Mouse (Mus musculus): ENCODE measurements around the gene Kat7. TPM values are rescaled to one million over a fixed set of nuclear protein-coding genes. Genes with fewer than 3 reads are reported as not detected.

Kat7 gene
- total and polyA plus RNA-seq, 2 experiments from 2014 or later, result 29.9 to 54.7 TPM

GRCm38 (mm10) chr11:95333209-95333608 is 23.2 kb upstream of the Kat7 start:
- Histone ChIP-seq H3K4me1 (ENCODE audit: control insufficient read depth, insufficient read depth) (peaks cover 13% of the 10 kb centered on the region), H3K4me3 (ENCODE audit: low read depth, low read length) (no peak overlapping the region), H3K9me3 (replicated peaks; ENCODE audit: control insufficient read depth, low read length) (no peaks in the 10 kb centered on the region), H3K4me2 (ENCODE audit: low read depth, low read length) (no peak overlapping the region), H3K27me3 (ENCODE audit: control insufficient read depth, insufficient read depth, low read length) (no peaks in the 10 kb centered on the region), H3K9ac (replicated peaks; ENCODE audit: low read depth, low read length) (no peak overlapping the region), H3K27ac (ENCODE audit: low read depth) (no peak overlapping the region; the same call in 1 of the 2 replicates), H3K36me3 (replicated peaks; ENCODE audit: control insufficient read depth, insufficient read depth, low read length) (no peaks in the 10 kb centered on the region)
- 48% methylated on average over 4 of the region's 4 CpGs for WGBS
- TF ChIP-seq CTCF (IDR thresholded peaks at IDR 0.05; ENCODE audit: low read depth) (no peak), EP300 (IDR thresholded peaks at IDR 0.05; ENCODE audit: low read depth) (no peak)
- ATAC-seq (ENCODE audit: insufficient read depth, low read depth) (no peak), DNase-seq (ENCODE audit: low spot score) (no peak)

GRCm38 (mm10) chr11:95330662-95331061 is 20.6 kb upstream of the Kat7 start:
- Histone ChIP-seq H3K9ac (replicated peaks; ENCODE audit: low read depth, low read length) (no peak overlapping the region), H3K4me2 (ENCODE audit: low read depth, low read length) (no peak overlapping the region), H3K27ac (ENCODE audit: low read depth) (no peak overlapping the region), H3K4me1 (ENCODE audit: control insufficient read depth, insufficient read depth) (peaks cover 9% of the 10 kb centered on the region; the same call in 1 of the 2 replicates), H3K9me3 (replicated peaks; ENCODE audit: control insufficient read depth, low read length) (no peaks in the 10 kb centered on the region), H3K4me3 (ENCODE audit: low read depth, low read length) (no peak overlapping the region), H3K36me3 (replicated peaks; ENCODE audit: control insufficient read depth, insufficient read depth, low read length) (no peaks in the 10 kb centered on the region), H3K27me3 (ENCODE audit: control insufficient read depth, insufficient read depth, low read length) (no peaks in the 10 kb centered on the region)
- 48% methylated on average over 1 of the region's 1 CpGs for WGBS
- no peak for DNase-seq (ENCODE audit: low spot score)
- TF ChIP-seq CTCF (IDR thresholded peaks at IDR 0.05; ENCODE audit: low read depth) (no peak), EP300 (IDR thresholded peaks at IDR 0.05; ENCODE audit: low read depth) (no peak)
- no peak for ATAC-seq (ENCODE audit: insufficient read depth, low read depth)

GRCm38 (mm10) chr11:95328629-95329028 is 18.6 kb upstream of the Kat7 start:
- H3K4me2 ChIP-seq (ENCODE audit: low read depth, low read length), result no peak overlapping the region
- ATAC-seq (ENCODE audit: insufficient read depth, low read depth), result no peak
- DNase-seq (ENCODE audit: low spot score), result no peak
- H3K27ac ChIP-seq (ENCODE audit: low read depth), result no peak overlapping the region
- 69% methylated on average over 5 of the region's 5 CpGs for WGBS
- no peak for TF ChIP-seq EP300 (IDR thresholded peaks at IDR 0.05; ENCODE audit: low read depth)
- TF ChIP-seq CTCF (IDR thresholded peaks at IDR 0.05; ENCODE audit: low read depth), result no peak
- H3K9ac ChIP-seq (replicated peaks; ENCODE audit: low read depth, low read length), result no peak overlapping the region
- H3K4me1 ChIP-seq (ENCODE audit: control insufficient read depth, insufficient read depth), result 0 out of 2 replicates have a peak, but pooled peaks cover 4% of the 10 kb centered on the region
- no peaks in the 10 kb centered on the region for H3K9me3 ChIP-seq (replicated peaks; ENCODE audit: control insufficient read depth, low read length)
- H3K27me3 ChIP-seq (ENCODE audit: control insufficient read depth, insufficient read depth, low read length), result 0 out of 2 replicates have a peak, but pooled peaks cover 2% of the 10 kb centered on the region
- no peak overlapping the region for H3K4me3 ChIP-seq (ENCODE audit: low read depth, low read length)
- no peaks in the 10 kb centered on the region for H3K36me3 ChIP-seq (replicated peaks; ENCODE audit: control insufficient read depth, insufficient read depth, low read length)

GRCm38 (mm10) chr11:95326243-95326642 is 16.2 kb upstream of the Kat7 start:
- ATAC-seq (ENCODE audit: insufficient read depth, low read depth) (no peak), DNase-seq (ENCODE audit: low spot score) (no peak)
- TF ChIP-seq EP300 (IDR thresholded peaks at IDR 0.05; ENCODE audit: low read depth) (no peak), CTCF (IDR thresholded peaks at IDR 0.05; ENCODE audit: low read depth) (no peak)
- no peak overlapping the region for H3K27ac ChIP-seq (ENCODE audit: low read depth)
- H3K4me1 ChIP-seq (ENCODE audit: control insufficient read depth, insufficient read depth), result 0 out of 2 replicates have a peak, but pooled peaks cover 4% of the 10 kb centered on the region
- WGBS, result 55% methylated on average over 11 of the region's 11 CpGs
- no peak overlapping the region for H3K9ac ChIP-seq (replicated peaks; ENCODE audit: low read depth, low read length)
- no peaks in the 10 kb centered on the region for H3K9me3 ChIP-seq (replicated peaks; ENCODE audit: control insufficient read depth, low read length)
- no peaks in the 10 kb centered on the region for H3K36me3 ChIP-seq (replicated peaks; ENCODE audit: control insufficient read depth, insufficient read depth, low read length)
- H3K27me3 ChIP-seq (ENCODE audit: control insufficient read depth, insufficient read depth, low read length), result 0 out of 2 replicates have a peak, but pooled peaks cover 2% of the 10 kb centered on the region
- H3K4me2 ChIP-seq (ENCODE audit: low read depth, low read length), result no peak overlapping the region
- no peak overlapping the region for H3K4me3 ChIP-seq (ENCODE audit: low read depth, low read length)

GRCm38 (mm10) chr11:95325832-95326231 is 15.8 kb upstream of the Kat7 start:
- Histone ChIP-seq H3K27ac (ENCODE audit: low read depth) (no peak overlapping the region), H3K9ac (replicated peaks; ENCODE audit: low read depth, low read length) (no peak overlapping the region), H3K4me2 (ENCODE audit: low read depth, low read length) (no peak overlapping the region), H3K36me3 (replicated peaks; ENCODE audit: control insufficient read depth, insufficient read depth, low read length) (no peaks in the 10 kb centered on the region), H3K9me3 (replicated peaks; ENCODE audit: control insufficient read depth, low read length) (no peaks in the 10 kb centered on the region), H3K4me1 (ENCODE audit: control insufficient read depth, insufficient read depth) (0 out of 2 replicates have a peak, but pooled peaks cover 4% of the 10 kb centered on the region), H3K27me3 (ENCODE audit: control insufficient read depth, insufficient read depth, low read length) (0 out of 2 replicates have a peak, but pooled peaks cover 2% of the 10 kb centered on the region), H3K4me3 (ENCODE audit: low read depth, low read length) (no peak overlapping the region)
- ATAC-seq (ENCODE audit: insufficient read depth, low read depth), result no peak
- TF ChIP-seq CTCF (IDR thresholded peaks at IDR 0.05; ENCODE audit: low read depth), result no peak
- 68% methylated on average over 4 of the region's 4 CpGs for WGBS
- DNase-seq (ENCODE audit: low spot score), result no peak

GRCm38 (mm10) chr11:95324181-95324580 is 14.1 kb upstream of the Kat7 start:
- Histone ChIP-seq H3K9me3 (replicated peaks; ENCODE audit: control insufficient read depth, low read length) (no peaks in the 10 kb centered on the region), H3K4me2 (ENCODE audit: low read depth, low read length) (no peak overlapping the region), H3K36me3 (replicated peaks; ENCODE audit: control insufficient read depth, insufficient read depth, low read length) (no peaks in the 10 kb centered on the region), H3K27me3 (ENCODE audit: control insufficient read depth, insufficient read depth, low read length) (0 out of 2 replicates have a peak, but pooled peaks cover 2% of the 10 kb centered on the region), H3K27ac (ENCODE audit: low read depth) (no peak overlapping the region), H3K4me1 (ENCODE audit: control insufficient read depth, insufficient read depth) (0 out of 2 replicates have a peak, but pooled peaks cover 4% of the 10 kb centered on the region), H3K4me3 (ENCODE audit: low read depth, low read length) (no peak overlapping the region), H3K9ac (replicated peaks; ENCODE audit: low read depth, low read length) (no peak overlapping the region)
- WGBS, result 91% methylated on average over 10 of the region's 10 CpGs
- TF ChIP-seq CTCF (IDR thresholded peaks at IDR 0.05; ENCODE audit: low read depth) (no peak), EP300 (IDR thresholded peaks at IDR 0.05; ENCODE audit: low read depth) (no peak)
- ATAC-seq (ENCODE audit: insufficient read depth, low read depth) (no peak), DNase-seq (ENCODE audit: low spot score) (no peak)
